ENCODE assay signal across 9 mouse cellular contexts in genomic region chr7:28955295-28955897, GRCm38 (mm10). TPM values are rescaled to one million over a fixed set of nuclear protein-coding genes. Genes with fewer than 3 reads are reported as not detected.
DNase-seq lines count a peak whose midpoint lies in the region; ATAC-seq and TF ChIP-seq lines count a peak whose summit lies in the region.
"Had no signal": no experiment of that assay in that cellular context is flagged by ENCODE, and none has a peak within 500 bp of the region (broad histone marks: within the 10 kb centered on the region; RNA-seq: fewer than 3 reads in every experiment).

No protein-coding gene starts in this region.

- H3K27me3 ChIP-seq in heart, embryonic 11.5 days (ENCODE audit: control insufficient read depth, insufficient read depth, low read length) = no peaks in the 10 kb centered on the region
- H3K27me3 ChIP-seq in lung, embryonic 16.5 days (ENCODE audit: control insufficient read depth, insufficient read depth, low read depth, low read length) = no peaks in the 10 kb centered on the region
- H3K27me3 ChIP-seq in hindbrain, embryonic 14.5 days (ENCODE audit: control insufficient read depth, insufficient read depth, low read length) = no peaks in the 10 kb centered on the region
- no peaks in the 10 kb centered on the region for H3K27me3 ChIP-seq in small intestine, adult 2 months (ENCODE audit: control insufficient read depth, insufficient read depth, low read length)

- no peak overlapping the region for H3K4me2 ChIP-seq in heart, embryonic 11.5 days
- no peak overlapping the region for H3K4me2 ChIP-seq in lung, embryonic 16.5 days (ENCODE audit: low read depth, low read length)
- no peak overlapping the region for H3K4me2 ChIP-seq in hindbrain, embryonic 14.5 days (replicated peaks)

- TF ChIP-seq CTCF in small intestine, adult 2 months (IDR thresholded peaks at IDR 0.05; ENCODE audit: extremely low read depth, insufficient read length, insufficient replicate concordance, low read depth, low read length) = peak; percentile 4; the same call in 1 of the 2 replicates

- peak overlapping the region; percentile 42 for H3K27ac ChIP-seq in heart, embryonic 11.5 days (ENCODE audit: low read depth, low read length)
- peak overlapping the region; percentile 78 for H3K27ac ChIP-seq in lung, embryonic 16.5 days (ENCODE audit: low read length)
- H3K27ac ChIP-seq in hindbrain, embryonic 14.5 days = no peak overlapping the region
- peak overlapping the region; percentile 32; the same call in 1 of the 2 replicates for H3K27ac ChIP-seq in small intestine, adult 2 months (ENCODE audit: insufficient read depth, low read depth, low read length)

- no peak for DNase-seq in heart, adult 11 months
- DNase-seq in lung, postnatal 14 days = no peak
- peak; percentile 50 for DNase-seq in hindbrain, embryonic 14.5 days (ENCODE audit: low spot score)
- no peak for DNase-seq in layer of hippocampus, adult 11-12 months (ENCODE audit: low spot score)
- no peak for DNase-seq in natural killer cell, adult 2 months (ENCODE audit: low spot score in 2 of 2)

- H3K4me1 ChIP-seq in heart, embryonic 11.5 days (ENCODE audit: control insufficient read depth, insufficient read depth, low read length) = peaks cover 78% of the 10 kb centered on the region
- H3K4me1 ChIP-seq in lung, embryonic 16.5 days (replicated peaks; ENCODE audit: control insufficient read depth, insufficient read depth, low read length) = peaks cover 94% of the 10 kb centered on the region
- peaks cover 45% of the 10 kb centered on the region for H3K4me1 ChIP-seq in hindbrain, embryonic 14.5 days (replicated peaks; ENCODE audit: control insufficient read depth, insufficient read depth, low read length)
- H3K4me1 ChIP-seq in small intestine, adult 2 months (ENCODE audit: control insufficient read depth, insufficient read depth, insufficient read length, low read length) = peaks cover 33% of the 10 kb centered on the region; the same call in 1 of the 2 replicates

- no peak overlapping the region for H3K4me3 ChIP-seq in heart, embryonic 11.5 days (ENCODE audit: low read depth, low read length)
- no peak overlapping the region for H3K4me3 ChIP-seq in lung, embryonic 16.5 days (ENCODE audit: low read length)
- no peak overlapping the region for H3K4me3 ChIP-seq in hindbrain, embryonic 14.5 days (replicated peaks; ENCODE audit: low read length)
- H3K4me3 ChIP-seq in small intestine, adult 2 months (ENCODE audit: low read depth, low read length) = no peak overlapping the region
- H3K4me3 ChIP-seq: erythroblast, embryonic 14.5 days had no signal

- no peak overlapping the region for H3K9ac ChIP-seq in heart, embryonic 11.5 days (ENCODE audit: low read depth, low read length)
- 0 out of 2 replicates have a peak overlapping the region, but pooled peaks have one; percentile 17 for H3K9ac ChIP-seq in lung, embryonic 16.5 days (ENCODE audit: low read length)
- no peak overlapping the region for H3K9ac ChIP-seq in hindbrain, embryonic 14.5 days

- WGBS in heart, embryonic 11.5 days (ENCODE audit: insufficient replicate concordance) = 58% methylated on average over 5 of the region's 5 CpGs
- 16% methylated on average over 5 of the region's 5 CpGs for WGBS in lung, embryonic 16.5 days
- 53% methylated on average over 5 of the region's 5 CpGs for WGBS in hindbrain, embryonic 14.5 days
- 52% methylated on average over 5 of the region's 5 CpGs for WGBS in small intestine, adult 2 months

- no peaks in the 10 kb centered on the region for H3K9me3 ChIP-seq in heart, embryonic 11.5 days (replicated peaks; ENCODE audit: control insufficient read depth, low read length)
- H3K9me3 ChIP-seq in lung, embryonic 16.5 days (ENCODE audit: control insufficient read depth, low read length) = no peaks in the 10 kb centered on the region
- no peaks in the 10 kb centered on the region for H3K9me3 ChIP-seq in hindbrain, embryonic 14.5 days (ENCODE audit: control insufficient read depth, low read length)

- no peak for TF ChIP-seq POLR2A in small intestine, adult 2 months (IDR thresholded peaks at IDR 0.05; ENCODE audit: low read depth, low read length)

- no peaks in the 10 kb centered on the region; the same call in 1 of the 2 replicates for H3K36me3 ChIP-seq in heart, embryonic 11.5 days (ENCODE audit: control insufficient read depth, insufficient read depth, low read length)
- 0 out of 2 replicates have a peak, but pooled peaks cover 2% of the 10 kb centered on the region for H3K36me3 ChIP-seq in lung, embryonic 16.5 days (ENCODE audit: control insufficient read depth, insufficient read depth, low read length)
- H3K36me3 ChIP-seq in hindbrain, embryonic 14.5 days (replicated peaks; ENCODE audit: control insufficient read depth, insufficient read depth) = no peaks in the 10 kb centered on the region; the same call in 1 of the 2 replicates
- peaks cover 17% of the 10 kb centered on the region for H3K36me3 ChIP-seq in small intestine, adult 2 months (ENCODE audit: control insufficient read depth, insufficient read depth, low read length)

- no peak for ATAC-seq in heart, embryonic 11.5 days (replicated peaks; ENCODE audit: insufficient number of reproducible peaks, low FRiP score, low TSS enrichment)
- peak; percentile 48 for ATAC-seq in lung, embryonic 16.5 days (ENCODE audit: low read depth)
- ATAC-seq in hindbrain, embryonic 14.5 days (ENCODE audit: low FRiP score) = no peak

RNA-seq across cellular contexts. Expression of gene Actn4, which starts 6.7 kb away (rescaled TPM):
- 227 and 262 TPM in 2 replicates for polyA plus RNA-seq in heart, embryonic 11.5 days (2014; fragmentation: Nextera tagmentation; extraction: Ambion mirVana)
- polyA plus RNA-seq in lung, embryonic 16.5 days (2015; fragmentation: Nextera tagmentation; extraction: Ambion mirVana) = 313 and 319 TPM in 2 replicates
- polyA plus RNA-seq in hindbrain, embryonic 14.5 days (2014; fragmentation: Nextera tagmentation; extraction: Ambion mirVana) = 133 and 147 TPM in 2 replicates
- polyA plus RNA-seq in small intestine, adult 2 months (2012; rRNA removed) = 506 and 1,069 TPM in 2 replicates

RNA-seq across cellular contexts. Expression of gene Eif3k, which starts 26.3 kb away (rescaled TPM):
- 278 and 286 TPM in 2 replicates for polyA plus RNA-seq in heart, embryonic 11.5 days (2014; fragmentation: Nextera tagmentation; extraction: Ambion mirVana)
- polyA plus RNA-seq in lung, embryonic 16.5 days (2015; fragmentation: Nextera tagmentation; extraction: Ambion mirVana) = 366 and 367 TPM in 2 replicates
- 291 and 321 TPM in 2 replicates for polyA plus RNA-seq in hindbrain, embryonic 14.5 days (2014; fragmentation: Nextera tagmentation; extraction: Ambion mirVana)
- polyA plus RNA-seq in small intestine, adult 2 months (2012; rRNA removed) = 135 and 169 TPM in 2 replicates

RNA-seq across cellular contexts. Expression of gene Map4k1, which starts 26.5 kb away (rescaled TPM):
- polyA plus RNA-seq in heart, embryonic 11.5 days (2014; fragmentation: Nextera tagmentation; extraction: Ambion mirVana) = 6.8 and 6.9 TPM in 2 replicates
- polyA plus RNA-seq in lung, embryonic 16.5 days (2015; fragmentation: Nextera tagmentation; extraction: Ambion mirVana) = 8.9 and 10.7 TPM in 2 replicates
- 8.6 and 10.4 TPM in 2 replicates for polyA plus RNA-seq in hindbrain, embryonic 14.5 days (2014; fragmentation: Nextera tagmentation; extraction: Ambion mirVana)
- 11.1 and 21.3 TPM in 2 replicates for polyA plus RNA-seq in small intestine, adult 2 months (2012; rRNA removed)
